Mouse (Mus musculus) liver, embryonic 14.5 days (tissue): ENCODE results near the gene Dus1l.
A peak's percentile ranks its signal among the peaks of the same experiment; 100 is the strongest.

Experiments used
- CTCF ChIP-seq: IDR thresholded peaks from 2 replicates; pipeline ENCODE4 v1.5.1; 2016; ENCODE audit warnings: antibody characterized with exemption, low read depth, control low read depth
- EP300 ChIP-seq: IDR thresholded peaks from 2 replicates; pipeline ENCODE4 v1.6.1; 2016; ENCODE audit warnings: antibody characterized with exemption, low read depth

GRCm38 (mm10) chr11:120823956-120824786 is 28.0 kb upstream of the Dus1l start, which contains the start of gene Fasn:
- TF ChIP-seq CTCF (peak; percentile 66), EP300 (no peak)
